Mouse (Mus musculus) heart, embryonic 12.5 days (tissue): ENCODE measurements around the gene Ybx3. TPM values are rescaled to one million over a fixed set of nuclear protein-coding genes. Genes with fewer than 3 reads are reported as not detected.

Experiments used
- ATAC-seq: fragments of 200-750 bp; cut with Nextera tagmentation; 2 replicates; pipeline ENCODE4 v1.8.0; 2017; ENCODE audit warnings: moderate TSS enrichment, moderate library complexity; ENCODE audit not compliant: insufficient number of reproducible peaks, low FRiP score
- H3K27ac ChIP-seq: fragments of 300-500 bp; sonication (generic); 2 replicates; pipeline ENCODE4 v1.5.1; 2016; ENCODE audit warnings: mild to moderate bottlenecking, moderate library complexity; ENCODE audit not compliant: poor library complexity, severe bottlenecking
- H3K27me3 ChIP-seq: fragments of 300-500 bp; sonication (generic); replicated peaks from 2 replicates; pipeline ENCODE4 v1.6.1; 2016; ENCODE audit warnings: mild to moderate bottlenecking, moderate library complexity
- H3K36me3 ChIP-seq: fragments of 300-500 bp; sonication (generic); 2 replicates; pipeline ENCODE4 v1.6.1; 2016; ENCODE audit warnings: mild to moderate bottlenecking, moderate library complexity
- H3K4me1 ChIP-seq: fragments of 300-500 bp; sonication (generic); replicated peaks from 2 replicates; pipeline ENCODE4 v1.6.1; 2016; ENCODE audit warnings: mild to moderate bottlenecking
- H3K4me2 ChIP-seq: fragments of 300-500 bp; sonication (generic); 2 replicates; pipeline ENCODE4 v1.6.1; 2016; ENCODE audit warnings: mild to moderate bottlenecking, moderate library complexity
- H3K4me3 ChIP-seq: fragments of 300-500 bp; sonication (generic); 2 replicates; pipeline ENCODE4 v1.5.1; 2016; ENCODE audit warnings: mild to moderate bottlenecking
- H3K9ac ChIP-seq: fragments of 300-500 bp; sonication (generic); 2 replicates; pipeline ENCODE4 v1.6.1; 2016; ENCODE audit warnings: mild to moderate bottlenecking, moderate library complexity
- H3K9me3 ChIP-seq: fragments of 300-500 bp; sonication (generic); replicated peaks from 2 replicates; pipeline ENCODE4 v1.6.1; 2016; ENCODE audit warnings: mild to moderate bottlenecking, moderate library complexity
- WGBS: fragments of 180-500 bp; shearing (Covaris S2); methylation state at CpG from one replicate; pipeline ENCODE4 v1.1.7; 2016; 5-methylcytosine and 5-hydroxymethylcytosine counted together
- polyA plus RNA-seq: library from polyadenylated mRNA; unstranded; fragments of >200 nt; fragmentation: Nextera tagmentation; extraction: Ambion mirVana; gene quantifications from 2 replicates; pipeline ENCODE4 v1.2.1, GENCODE M21; 2016

Gene Ybx3
- polyA plus RNA-seq, 1 experiment from 2014 or later = 47.9 TPM

- H3K9ac ChIP-seq = no peak overlapping the region
- 44% methylated on average over 6 of the region's 6 CpGs for WGBS
- ATAC-seq = no peak
- H3K36me3 ChIP-seq = peaks cover 24% of the 10 kb centered on the region
- H3K27ac ChIP-seq = no peak overlapping the region
- H3K9me3 ChIP-seq = no peaks in the 10 kb centered on the region
- H3K27me3 ChIP-seq = no peaks in the 10 kb centered on the region
- H3K4me2 ChIP-seq = no peak overlapping the region
- H3K4me3 ChIP-seq = no peak overlapping the region
- H3K4me1 ChIP-seq = peaks cover 36% of the 10 kb centered on the region
Observed at GRCm38 (mm10) chr6:131383713-131384330, 4.5 kb downstream of the Ybx3 start.

- no peak for ATAC-seq
- 56% methylated on average over 3 of the region's 3 CpGs for WGBS
- Histone ChIP-seq H3K4me2 (no peak overlapping the region), H3K4me3 (no peak overlapping the region), H3K9me3 (no peaks in the 10 kb centered on the region), H3K27ac (no peak overlapping the region), H3K27me3 (no peaks in the 10 kb centered on the region), H3K9ac (no peak overlapping the region), H3K4me1 (peaks cover 37% of the 10 kb centered on the region), H3K36me3 (peaks cover 32% of the 10 kb centered on the region)
Observed at GRCm38 (mm10) chr6:131382984-131383337, 5.3 kb downstream of the Ybx3 start.

- 57% methylated on average over 14 of the region's 14 CpGs for WGBS
- Histone ChIP-seq H3K4me2 (no peak overlapping the region), H3K36me3 (peaks cover 37% of the 10 kb centered on the region), H3K27me3 (no peaks in the 10 kb centered on the region), H3K4me3 (no peak overlapping the region), H3K9me3 (no peaks in the 10 kb centered on the region), H3K27ac (no peak overlapping the region), H3K4me1 (peaks cover 37% of the 10 kb centered on the region), H3K9ac (no peak overlapping the region)
- ATAC-seq = peak; percentile 43; the same call in 1 of the 2 replicates
Observed at GRCm38 (mm10) chr6:131382232-131382983, 5.9 kb downstream of the Ybx3 start.

GRCm38 (mm10) chr6:131378858-131379428 is 9.3 kb downstream of the Ybx3 start:
- Histone ChIP-seq H3K9ac (no peak overlapping the region), H3K4me3 (no peak overlapping the region), H3K27me3 (no peaks in the 10 kb centered on the region), H3K9me3 (no peaks in the 10 kb centered on the region), H3K27ac (no peak overlapping the region), H3K4me2 (no peak overlapping the region), H3K4me1 (peaks cover 37% of the 10 kb centered on the region), H3K36me3 (peaks cover 63% of the 10 kb centered on the region)
- WGBS = 85% methylated on average over 18 of the region's 18 CpGs
- no peak for ATAC-seq

- ATAC-seq = no peak
- Histone ChIP-seq H3K27ac (no peak overlapping the region), H3K4me3 (no peak overlapping the region), H3K27me3 (no peaks in the 10 kb centered on the region), H3K36me3 (peaks cover 72% of the 10 kb centered on the region), H3K4me1 (peaks cover 25% of the 10 kb centered on the region), H3K9me3 (no peaks in the 10 kb centered on the region), H3K9ac (no peak overlapping the region), H3K4me2 (no peak overlapping the region)
- WGBS = 95% methylated on average over 5 of the region's 5 CpGs
Observed at GRCm38 (mm10) chr6:131377378-131377777, 10.9 kb downstream of the Ybx3 start.

- Histone ChIP-seq H3K27me3 (no peaks in the 10 kb centered on the region), H3K9me3 (no peaks in the 10 kb centered on the region), H3K27ac (peak overlapping the region; percentile 63), H3K4me1 (peaks cover 28% of the 10 kb centered on the region), H3K36me3 (peaks cover 70% of the 10 kb centered on the region), H3K4me3 (no peak overlapping the region), H3K9ac (no peak overlapping the region), H3K4me2 (peak overlapping the region; percentile 29)
- WGBS = 72% methylated on average over 13 of the region's 13 CpGs
- ATAC-seq = no peak
Observed at GRCm38 (mm10) chr6:131374594-131375340, 13.5 kb downstream of the Ybx3 start.

GRCm38 (mm10) chr6:131373160-131373559 is 15.1 kb downstream of the Ybx3 start:
- Histone ChIP-seq H3K27me3 (no peaks in the 10 kb centered on the region), H3K4me2 (no peak overlapping the region), H3K27ac (no peak overlapping the region), H3K36me3 (peaks cover 61% of the 10 kb centered on the region), H3K9ac (no peak overlapping the region), H3K4me3 (no peak overlapping the region), H3K9me3 (no peaks in the 10 kb centered on the region), H3K4me1 (peaks cover 25% of the 10 kb centered on the region)
- WGBS = 92% methylated on average over 5 of the region's 5 CpGs
- ATAC-seq = no peak

- Histone ChIP-seq H3K27me3 (no peaks in the 10 kb centered on the region), H3K4me1 (peaks cover 22% of the 10 kb centered on the region), H3K27ac (no peak overlapping the region), H3K36me3 (peaks cover 65% of the 10 kb centered on the region), H3K4me3 (no peak overlapping the region), H3K4me2 (no peak overlapping the region), H3K9ac (no peak overlapping the region; the same call in 1 of the 2 replicates), H3K9me3 (no peaks in the 10 kb centered on the region)
- ATAC-seq = no peak
- 83% methylated on average over 5 of the region's 5 CpGs for WGBS
Observed at GRCm38 (mm10) chr6:131370767-131371166, 17.5 kb downstream of the Ybx3 start.

GRCm38 (mm10) chr6:131369866-131370616 is 18.2 kb downstream of the Ybx3 start:
- Histone ChIP-seq H3K4me2 (no peak overlapping the region), H3K27me3 (no peaks in the 10 kb centered on the region), H3K4me3 (no peak overlapping the region), H3K36me3 (peaks cover 62% of the 10 kb centered on the region), H3K4me1 (peaks cover 14% of the 10 kb centered on the region), H3K9me3 (no peaks in the 10 kb centered on the region), H3K27ac (no peak overlapping the region), H3K9ac (no peak overlapping the region; the same call in 1 of the 2 replicates)
- WGBS = 54% methylated on average over 8 of the region's 8 CpGs
- no peak; the same call in 1 of the 2 replicates for ATAC-seq

GRCm38 (mm10) chr6:131367101-131367500 is 21.2 kb downstream of the Ybx3 start:
- Histone ChIP-seq H3K9me3 (no peaks in the 10 kb centered on the region), H3K27me3 (no peaks in the 10 kb centered on the region), H3K36me3 (peaks cover 65% of the 10 kb centered on the region), H3K4me2 (no peak overlapping the region), H3K4me3 (no peak overlapping the region), H3K9ac (no peak overlapping the region), H3K27ac (no peak overlapping the region), H3K4me1 (peaks cover 9% of the 10 kb centered on the region; the same call in 1 of the 2 replicates)
- ATAC-seq = no peak
- 43% methylated on average over 4 of the region's 4 CpGs for WGBS
